Mouse (Mus musculus) liver, adult (tissue): Measurements from ENCODE around the gene Tmem9b.

Experiments used
- GATA4 ChIP-seq: IDR thresholded peaks from 2 replicates; pipeline ENCODE4 v1.6.1; 2014; ENCODE audit warnings: mild to moderate bottlenecking, low read length; ENCODE audit not compliant: insufficient replicate concordance

Tmem9b gene

GRCm38 (mm10) chr7:109707023-109707785 lies 45.5 kb downstream of the Tmem9b start:
- TF ChIP-seq GATA4: no peak

GRCm38 (mm10) chr7:109704461-109704860 lies 48.2 kb downstream of the Tmem9b start:
- no peak for TF ChIP-seq GATA4

GRCm38 (mm10) chr7:109704016-109704377 lies 48.7 kb downstream of the Tmem9b start:
- TF ChIP-seq GATA4: no peak

- 0 out of 2 replicates have a peak, but pooled peaks have one; percentile 63 for TF ChIP-seq GATA4
These were observed 49.3 kb downstream of the Tmem9b start, which contains the start of the genes St5 and Akip1 for GRCm38 (mm10) chr7:109703190-109704015. Gene St5, minus strand, starts transcription at chr7:109703605. Gene Akip1, plus strand, starts transcription at chr7:109703690.

- TF ChIP-seq GATA4: no peak
These were observed 50.0 kb downstream of the Tmem9b start for GRCm38 (mm10) chr7:109702721-109703120.

GRCm38 (mm10) chr7:109700213-109700612 lies 52.5 kb downstream of the Tmem9b start:
- TF ChIP-seq GATA4: no peak

DNA sequence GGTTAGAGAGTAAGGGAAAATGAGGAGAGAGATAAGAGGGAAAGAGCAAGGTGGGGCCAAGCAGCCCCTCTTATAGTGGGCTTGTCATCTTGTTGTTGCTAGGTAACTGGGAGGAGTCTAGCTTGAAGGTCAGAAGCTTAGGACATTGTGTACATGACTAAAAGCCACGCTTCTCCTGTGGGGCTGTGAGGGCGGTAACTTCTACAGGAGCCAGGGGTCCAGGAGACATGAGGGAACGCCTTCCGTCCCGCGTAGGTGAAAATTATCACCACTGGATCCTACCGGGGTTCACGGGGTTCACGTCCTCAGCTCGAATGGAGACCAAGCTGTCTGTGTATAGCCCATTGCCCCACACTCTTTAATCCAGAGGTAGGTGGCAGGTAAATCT lies 57.3 kb downstream of the Tmem9b start:
- TF ChIP-seq GATA4: no peak

- no peak for TF ChIP-seq GATA4
These were observed 57.9 kb downstream of the Tmem9b start for GRCm38 (mm10) chr7:109694576-109695338.

GRCm38 (mm10) chr7:109690961-109691360 lies 61.7 kb downstream of the Tmem9b start:
- TF ChIP-seq GATA4: peak; percentile 10; the same call in 1 of the 2 replicates

DNA sequence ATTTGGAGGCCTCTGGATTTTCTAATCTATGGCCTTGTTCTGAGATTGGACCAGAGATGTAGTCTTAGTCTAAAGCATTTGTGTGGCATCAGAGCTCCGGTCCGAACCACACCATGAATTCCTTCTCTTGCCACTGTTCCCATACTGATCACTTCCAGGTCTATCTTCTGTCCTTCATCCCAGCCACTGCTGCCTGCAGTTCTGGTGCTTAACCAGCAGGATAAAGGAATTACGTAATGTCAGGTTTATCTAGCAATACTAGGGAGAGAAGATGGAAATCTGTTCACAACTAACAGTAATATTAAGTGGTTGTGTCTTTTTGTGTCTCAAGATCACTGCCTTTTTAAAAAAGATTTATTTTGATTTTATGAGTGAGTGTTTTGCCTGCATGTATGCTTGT lies 62.6 kb downstream of the Tmem9b start:
- TF ChIP-seq GATA4: no peak

DNA sequence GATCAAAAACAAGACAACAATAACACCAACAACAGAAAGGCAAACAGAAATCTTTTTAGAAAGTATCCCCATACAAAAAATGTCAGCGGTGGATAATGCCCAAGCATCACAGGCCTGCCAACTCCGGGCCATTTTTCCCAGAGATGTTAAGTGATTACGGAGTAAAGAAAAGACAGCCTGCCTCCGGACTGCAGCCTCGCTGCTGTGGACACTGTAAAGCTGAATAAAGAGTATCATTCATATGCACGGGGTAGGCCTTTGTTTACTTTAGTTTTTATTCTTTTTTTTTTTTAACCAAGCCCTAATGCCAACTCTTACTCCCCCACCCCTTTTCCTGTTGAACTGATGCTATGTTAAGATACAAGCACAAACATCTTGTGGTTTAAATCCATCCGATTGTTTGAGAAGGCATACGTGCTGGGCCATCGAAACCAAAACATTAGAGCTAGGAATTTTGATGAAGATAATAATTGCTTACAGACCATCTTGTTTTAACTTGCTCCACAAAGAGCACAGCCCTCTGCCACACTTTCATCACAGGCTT lies 66.0 kb downstream of the Tmem9b start:
- TF ChIP-seq GATA4: no peak
